Mouse (Mus musculus): Measurements from ENCODE around the gene Adk.
A peak's percentile ranks its signal among the peaks of the same experiment; 100 is the strongest.

Adk gene

DNA sequence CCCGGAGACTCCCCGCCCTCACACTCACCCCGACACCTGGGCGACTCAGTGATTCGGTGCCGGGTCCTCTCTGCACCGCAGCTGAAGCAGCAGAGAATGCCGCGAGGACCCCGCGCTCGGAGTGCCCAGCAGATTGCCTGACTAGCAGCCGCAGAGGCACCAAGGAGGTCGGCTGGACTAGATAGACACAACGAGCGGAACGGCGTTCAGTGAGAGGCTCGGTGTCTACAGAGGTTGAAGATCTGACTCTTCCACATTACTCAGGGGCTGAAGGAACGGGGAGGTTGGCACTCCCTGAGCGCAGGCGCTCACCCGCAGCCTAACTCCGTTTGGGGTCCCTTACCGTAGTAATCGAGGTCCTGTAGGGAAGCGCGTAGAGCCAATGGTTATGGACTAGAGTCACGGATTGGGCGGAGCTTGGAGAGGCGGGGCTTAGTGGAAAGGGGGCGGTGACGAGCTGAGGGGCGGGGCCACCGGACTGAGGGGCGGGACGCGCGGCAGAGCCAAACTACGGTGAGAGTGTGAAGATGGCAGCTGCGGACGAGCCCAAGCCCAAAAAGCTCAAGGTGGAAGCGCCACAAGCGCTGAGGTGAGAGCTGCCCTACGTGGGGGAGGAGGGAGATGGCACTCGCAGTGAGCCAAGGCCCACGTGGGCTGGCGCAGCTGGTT is at the start of gene Adk, which contains the start of gene Ap3m1:
TSS of gene Adk (plus strand) at position 463 of the 669 bp plus-strand sequence.
TSS of gene Ap3m1 (minus strand) at position 397 of the 669 bp plus-strand sequence.
- peak; percentile 97 for DNase-seq

GRCm38 (mm10) chr14:21013800-21014334 is 38.5 kb upstream of the Adk start:
- no peak for DNase-seq

DNA sequence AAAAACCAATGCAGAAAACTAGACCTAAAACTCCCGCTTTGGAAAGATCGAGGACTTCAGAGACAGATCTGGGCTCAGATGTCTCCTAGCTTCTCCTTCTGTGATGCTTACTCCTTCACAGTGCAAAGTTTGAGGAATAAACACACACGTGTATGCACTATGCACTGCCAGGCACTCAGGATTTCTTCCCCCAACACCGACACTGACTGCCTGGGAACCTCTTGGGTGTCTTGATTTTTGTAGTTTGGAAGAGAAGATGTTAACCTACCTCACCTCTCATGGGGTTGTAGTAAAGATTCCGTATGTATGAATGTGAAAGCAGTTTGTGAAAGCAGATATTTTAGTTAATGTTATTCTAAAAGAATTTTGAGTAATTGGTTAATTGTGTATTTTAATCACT is 34.5 kb upstream of the Adk start:
- no peak for DNase-seq

- DNase-seq, result no peak
These were observed 33.4 kb upstream of the Adk start for GRCm38 (mm10) chr14:21018977-21019376.

- DNase-seq, result no peak
These were observed 31.9 kb upstream of the Adk start for GRCm38 (mm10) chr14:21020435-21020834.

GRCm38 (mm10) chr14:21027542-21027941 is 24.8 kb upstream of the Adk start:
- DNase-seq, result no peak

GRCm38 (mm10) chr14:21029025-21029659 is 23.2 kb upstream of the Adk start:
- no peak for DNase-seq

GRCm38 (mm10) chr14:21031783-21032511 is 20.4 kb upstream of the Adk start:
- peak; percentile 34 to 58 for DNase-seq

DNA sequence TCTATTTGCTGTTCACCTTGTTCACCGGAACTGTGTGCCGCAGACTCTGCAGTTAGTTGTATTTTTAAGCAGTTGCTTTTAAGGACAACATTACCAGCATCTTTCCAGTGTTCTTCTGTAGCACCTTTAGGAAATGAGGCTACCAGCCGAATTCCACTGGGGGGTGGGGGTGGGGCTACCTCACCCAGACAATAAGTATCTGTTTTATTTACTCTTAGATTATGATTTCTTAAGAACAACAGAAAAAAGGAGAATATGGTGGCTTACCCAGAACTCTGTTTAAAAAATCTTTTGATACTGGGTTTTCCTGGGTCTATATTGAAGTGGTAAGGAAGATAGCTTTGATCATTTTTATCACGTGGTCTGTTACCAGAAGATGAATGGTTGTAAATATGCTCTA is 18.1 kb upstream of the Adk start:
- no peak for DNase-seq

DNA sequence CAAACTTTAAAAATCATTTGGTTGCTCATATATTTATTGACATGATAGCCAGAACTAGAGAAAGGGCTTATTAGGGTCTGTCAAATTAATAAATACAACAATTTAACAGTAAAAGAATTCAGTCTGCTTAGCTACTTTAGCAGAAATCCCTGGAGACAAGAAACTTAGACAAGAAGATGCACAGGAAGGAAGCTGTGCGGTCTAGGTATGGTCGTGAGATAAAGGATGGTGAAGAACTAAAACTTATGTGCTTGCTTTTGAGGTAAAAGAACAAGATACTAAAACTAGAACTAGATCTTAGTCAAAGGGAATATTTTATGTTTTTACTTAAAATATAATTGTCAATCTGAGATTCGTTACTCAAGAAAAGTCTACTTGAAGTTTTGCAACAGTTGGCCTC is 17.6 kb upstream of the Adk start:
- DNase-seq, result no peak

DNA sequence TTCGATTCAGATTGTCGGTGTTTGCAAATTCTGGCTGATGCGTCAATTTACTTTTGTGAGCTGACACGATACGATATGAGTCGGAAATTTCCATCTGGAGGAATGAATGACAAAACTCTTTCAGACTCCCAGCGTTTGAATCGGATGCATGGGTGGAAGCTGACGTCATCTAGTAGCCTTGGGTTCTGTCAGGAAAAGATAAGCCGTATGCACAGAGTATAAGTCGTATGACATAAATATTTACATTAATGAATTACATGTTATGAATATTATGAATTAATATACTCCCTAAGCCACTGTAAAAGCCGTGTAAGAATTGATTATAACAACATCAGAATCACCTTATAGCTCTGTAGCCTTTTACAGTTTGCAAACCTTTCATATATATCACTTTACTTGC is 13.3 kb upstream of the Adk start:
- DNase-seq, result no peak

- DNase-seq, result no peak
These were observed 12.8 kb upstream of the Adk start for GRCm38 (mm10) chr14:21039623-21040022.

- DNase-seq, result no peak
These were observed 4.5 kb upstream of the Adk start for GRCm38 (mm10) chr14:21047840-21048239.

- DNase-seq, result peak; percentile 66 to 70
These were observed 3.5 kb upstream of the Adk start for GRCm38 (mm10) chr14:21048879-21049278.

- peak; percentile 56 for DNase-seq
These were observed 1.6 kb upstream of the Adk start for GRCm38 (mm10) chr14:21050734-21051133.

DNA sequence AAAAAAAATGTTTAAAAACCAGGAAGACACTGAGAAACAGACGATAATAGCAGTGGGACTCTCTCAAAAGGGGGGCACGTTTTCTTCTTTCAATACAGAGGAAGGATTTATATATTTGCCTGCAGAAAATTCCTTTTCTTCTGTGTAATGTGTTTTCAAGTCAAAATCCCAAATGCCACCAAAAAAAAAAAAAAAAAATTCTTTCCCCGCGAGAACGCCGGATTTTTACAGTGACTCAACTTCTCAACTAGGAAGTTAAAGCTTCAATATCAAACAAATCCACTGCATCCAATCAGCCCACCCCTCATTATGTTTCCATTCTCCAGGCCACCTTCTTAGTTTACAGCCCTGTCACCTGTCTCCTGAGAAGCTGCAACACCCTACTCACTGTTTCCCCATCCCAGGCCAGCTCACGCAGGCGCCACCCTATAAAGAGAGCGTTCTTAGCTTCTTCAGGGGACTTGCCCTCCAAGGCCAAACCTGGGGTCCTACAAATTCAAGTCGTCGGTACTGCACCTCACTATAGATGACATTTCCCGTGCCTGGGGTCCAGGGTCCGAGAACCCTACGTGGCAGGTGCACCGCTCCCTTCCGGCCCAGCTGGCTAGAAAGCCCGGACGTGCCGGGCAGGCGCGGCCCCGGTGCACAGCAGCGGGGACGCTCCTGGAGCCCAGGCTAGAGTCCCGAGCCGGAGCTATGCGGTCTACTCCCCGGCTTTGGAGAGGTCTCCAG is 828 bp upstream of the Adk start:
- DNase-seq, result no peak

- DNase-seq, result peak; percentile 82 to 92
These were observed 382 bp downstream of the Adk start for GRCm38 (mm10) chr14:21052781-21053130.

- no peak for DNase-seq
These were observed 777 bp downstream of the Adk start for GRCm38 (mm10) chr14:21053151-21053550.

- no peak for DNase-seq
These were observed 1.2 kb downstream of the Adk start for GRCm38 (mm10) chr14:21053586-21053985.

- DNase-seq, result no peak
These were observed 6.6 kb downstream of the Adk start for GRCm38 (mm10) chr14:21058972-21059371.

- no peak for DNase-seq
These were observed 10.6 kb downstream of the Adk start for GRCm38 (mm10) chr14:21062766-21063513.

DNA sequence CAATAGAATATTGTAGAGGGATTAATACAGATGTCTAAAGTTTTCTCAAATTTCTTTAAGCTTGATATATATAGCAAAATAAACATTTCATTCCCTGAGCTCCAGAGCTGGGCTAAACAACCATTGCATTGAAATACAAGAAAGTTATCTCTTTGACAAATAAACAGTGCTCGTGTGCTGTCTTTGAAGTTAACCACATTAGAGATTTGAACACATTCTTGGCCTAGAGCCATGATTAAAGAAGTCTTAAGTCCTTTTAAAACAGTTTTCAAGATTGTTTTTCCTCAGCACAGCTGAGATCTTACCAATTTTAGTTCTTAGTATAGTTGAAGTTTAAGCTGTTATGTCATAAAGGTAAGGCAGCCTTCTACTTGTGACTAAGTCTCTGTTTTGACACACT is 11.9 kb downstream of the Adk start:
- DNase-seq, result no peak

Data from kidney, postnatal 4 days (tissue).